Mouse (Mus musculus) bone marrow macrophage, adult 2 months (primary cell): ENCODE data around the gene Gtf2ird2.

ENCODE experiments used
- CTCF ChIP-seq: IDR thresholded peaks from 2 replicates; pipeline ENCODE4 v1.5.1; 2012; ENCODE audit warnings: low read depth, mild to moderate bottlenecking, low read length, moderate library complexity
- POLR2A ChIP-seq: IDR thresholded peaks from 2 replicates; pipeline ENCODE4 v1.6.1; 2012; ENCODE audit warnings: mild to moderate bottlenecking, low read depth, low read length, borderline replicate concordance

DNA sequence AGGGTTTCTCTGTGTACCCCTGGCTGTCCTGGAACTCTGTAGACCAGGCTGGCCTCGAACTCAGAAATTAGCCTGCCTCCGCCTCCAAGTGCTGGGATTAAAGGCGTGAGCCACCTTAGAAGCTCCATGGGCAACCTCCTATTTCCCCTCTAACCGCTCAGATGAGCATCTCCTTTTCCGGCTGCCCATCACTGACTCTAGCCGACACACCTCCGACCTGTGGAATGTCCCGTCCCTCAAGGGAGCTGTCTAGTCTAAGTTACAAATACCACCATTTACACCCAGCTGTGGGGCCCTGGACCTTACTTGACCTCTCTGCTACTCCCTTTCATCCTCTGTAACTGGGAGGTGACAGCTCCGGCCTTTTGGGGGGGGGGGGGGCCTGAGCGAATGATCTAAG, 8.1 kb upstream of the Gtf2ird2 start:
- TF ChIP-seq POLR2A, result no peak
- TF ChIP-seq CTCF, result no peak
